Mouse (Mus musculus) kidney, postnatal 14 days (tissue): Measurements from ENCODE around the gene Ercc1.

Experiments
- DNase-seq: peaks from one replicate; pipeline ENCODE4 v3.0.0; 2022; ENCODE audit warnings: mixed read lengths

Gene Ercc1

DNA sequence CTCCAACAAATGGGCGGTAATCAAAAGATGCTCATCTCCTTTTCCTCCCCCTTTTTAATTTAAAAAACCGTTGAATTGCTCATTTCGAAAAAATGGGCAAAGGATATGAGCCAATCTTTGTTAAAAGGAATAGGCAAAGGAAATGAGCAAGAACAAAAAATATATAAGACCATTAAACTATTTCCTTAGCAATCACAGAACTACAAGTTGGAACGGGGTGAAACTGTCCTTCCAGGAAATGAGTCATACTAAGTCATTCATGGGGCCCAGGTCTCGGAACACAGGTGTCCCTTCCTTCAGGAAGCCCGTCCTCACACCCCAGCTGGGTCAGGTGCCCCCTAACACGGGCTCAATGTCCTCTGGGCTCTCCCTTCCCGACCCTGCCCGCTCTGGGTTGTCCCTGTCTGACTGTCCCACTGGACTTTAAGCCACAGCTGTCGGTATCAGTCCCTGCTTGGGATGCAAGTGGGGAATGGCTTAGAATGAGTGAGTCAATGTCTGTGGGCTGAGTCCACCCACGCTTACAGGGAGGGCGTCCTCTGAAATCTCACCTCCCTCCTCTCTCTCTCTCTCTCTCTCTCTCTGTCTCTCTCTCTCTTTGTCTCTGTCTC, at the start of gene Ercc1:
TSS of gene Ercc1 (plus strand) at position 542 of the 611 bp plus-strand sequence.
- DNase-seq: peak; percentile 23

DNA sequence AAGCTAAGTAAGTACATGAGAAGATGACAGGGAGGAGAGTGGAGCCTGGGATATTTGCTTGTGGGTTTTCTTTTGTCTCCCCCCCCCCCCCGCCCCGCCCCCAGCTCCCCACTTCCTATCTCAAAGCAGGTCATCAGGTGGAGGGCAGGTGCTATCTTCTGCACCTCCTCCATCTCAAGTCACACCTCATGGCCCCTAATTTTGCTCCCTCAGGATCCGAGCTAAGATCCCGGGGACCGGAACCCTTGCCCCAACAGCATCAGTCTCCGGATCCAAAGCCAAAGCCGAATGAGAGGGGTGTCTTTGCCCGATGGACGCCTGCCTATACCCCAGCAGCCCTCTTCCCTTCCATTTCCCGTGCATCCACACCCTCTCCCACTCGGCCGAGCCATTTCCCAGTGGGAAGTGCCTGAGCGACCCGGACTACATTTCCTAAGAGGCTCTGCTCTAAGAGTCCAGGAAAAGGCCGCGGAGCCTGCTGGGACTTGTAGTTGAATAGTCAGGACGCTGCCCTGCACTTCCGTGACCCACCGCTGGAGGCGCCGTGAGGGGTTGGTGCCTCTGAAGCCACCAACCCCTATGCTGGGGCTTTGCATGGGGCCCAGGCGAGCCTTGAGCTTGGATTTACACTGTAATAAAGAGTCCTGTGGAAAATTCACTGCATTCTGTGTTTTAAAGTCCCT, 48.9 kb upstream of the Ercc1 start:
- peak; percentile 97 for DNase-seq

DNA sequence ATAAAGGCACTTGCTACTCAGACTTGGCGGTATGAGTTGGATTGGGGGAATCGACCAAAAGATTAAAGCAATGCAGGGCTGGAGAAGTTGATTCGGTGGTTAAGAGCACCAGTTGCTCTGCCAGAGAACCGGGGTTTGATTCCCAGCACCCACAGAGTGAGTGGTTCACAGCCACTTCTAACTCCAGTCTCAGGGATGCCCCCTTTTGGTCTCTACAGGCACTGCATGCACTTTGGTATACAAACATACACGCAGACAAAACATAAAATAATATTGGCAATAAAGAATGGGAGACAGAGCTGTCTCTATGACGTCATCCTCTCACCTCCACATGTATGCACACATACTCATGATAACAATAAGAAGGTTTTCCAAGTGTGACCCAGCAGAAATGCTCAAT, 47.5 kb upstream of the Ercc1 start:
- DNase-seq: no peak

DNA sequence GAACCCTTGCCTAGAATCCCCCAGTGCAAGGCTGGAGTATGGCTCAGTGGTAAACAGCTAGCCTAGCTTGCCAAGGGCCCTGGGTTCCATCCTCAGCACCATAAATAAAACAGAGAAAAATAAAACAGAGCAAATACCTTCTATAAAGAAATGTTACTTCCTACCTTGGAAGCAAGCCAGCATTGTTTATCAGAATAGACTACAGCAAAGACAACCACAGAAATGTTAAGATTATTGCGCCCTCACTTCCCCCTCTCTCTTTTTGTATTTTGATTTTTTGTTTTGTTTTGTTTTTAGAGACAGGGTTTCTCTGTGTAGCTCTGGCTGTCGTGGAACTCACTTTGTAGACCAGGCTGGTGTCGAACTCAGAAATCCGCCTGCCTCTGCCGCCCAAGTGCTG, 46.8 kb upstream of the Ercc1 start:
- DNase-seq: no peak

DNA sequence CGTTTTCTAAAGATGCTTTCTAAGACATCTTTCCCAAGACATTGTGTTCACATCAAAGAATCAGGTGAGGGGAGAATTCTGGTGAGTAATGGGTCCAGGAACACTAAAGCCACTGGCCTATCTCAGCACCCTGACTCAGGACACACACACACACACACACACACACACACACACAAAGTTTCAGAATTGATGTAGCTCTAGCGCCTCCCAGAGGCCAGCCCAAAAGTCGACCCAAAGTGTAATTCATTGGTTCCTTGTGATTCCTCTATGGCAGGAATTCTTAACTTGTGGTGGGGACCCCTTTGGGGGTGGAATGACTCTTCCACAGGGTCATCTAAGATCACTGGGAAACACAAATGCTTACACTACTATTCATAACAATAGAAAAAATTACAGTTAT, 45.4 kb upstream of the Ercc1 start:
- peak; percentile 52 for DNase-seq

- DNase-seq: peak; percentile 85
Measured at GRCm38 (mm10) chr7:19300501-19301421, 43.8 kb upstream of the Ercc1 start.

GRCm38 (mm10) chr7:19301461-19302263, 42.9 kb upstream of the Ercc1 start:
- no peak for DNase-seq

DNA sequence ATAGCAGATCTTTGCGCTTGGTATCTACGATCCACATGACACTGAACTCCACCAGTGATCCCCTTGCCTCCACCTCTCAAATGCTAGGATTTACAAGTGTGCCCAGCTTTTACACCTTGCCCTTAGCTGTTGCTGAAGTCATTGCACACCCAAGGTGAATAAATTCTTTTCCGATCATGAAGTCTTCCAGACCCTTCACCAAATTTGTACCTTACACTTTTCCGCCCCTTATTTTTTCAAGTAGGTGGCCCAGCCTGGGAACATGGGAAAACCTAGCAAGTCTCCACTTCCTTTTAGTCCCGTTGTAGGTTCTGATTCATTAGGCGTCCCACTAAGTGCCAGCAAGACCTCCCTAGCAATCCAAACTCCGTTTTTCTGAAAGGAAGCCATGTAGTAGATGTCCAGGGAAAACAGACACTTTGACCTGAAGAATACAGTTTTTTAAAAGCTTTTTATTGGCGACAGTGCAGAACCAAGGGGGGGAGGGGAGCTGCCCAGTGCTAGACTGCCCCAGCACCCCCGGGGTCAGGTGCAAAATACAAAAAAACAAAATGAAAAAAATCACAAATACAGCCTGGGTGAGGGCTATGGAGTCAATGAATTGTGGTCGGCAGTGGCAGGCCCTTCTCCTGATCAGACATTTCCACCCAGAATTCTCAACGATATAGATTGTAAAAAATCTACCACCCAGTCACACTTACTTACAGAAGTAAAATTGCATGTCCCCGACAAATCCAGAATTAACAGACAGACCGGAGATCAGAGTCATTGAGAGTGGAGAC, 42.1 kb upstream of the Ercc1 start:
- no peak for DNase-seq

GRCm38 (mm10) chr7:19303046-19303305, 41.6 kb upstream of the Ercc1 start:
- DNase-seq: no peak

GRCm38 (mm10) chr7:19303770-19304169, 40.8 kb upstream of the Ercc1 start:
- DNase-seq: peak; percentile 74

DNA sequence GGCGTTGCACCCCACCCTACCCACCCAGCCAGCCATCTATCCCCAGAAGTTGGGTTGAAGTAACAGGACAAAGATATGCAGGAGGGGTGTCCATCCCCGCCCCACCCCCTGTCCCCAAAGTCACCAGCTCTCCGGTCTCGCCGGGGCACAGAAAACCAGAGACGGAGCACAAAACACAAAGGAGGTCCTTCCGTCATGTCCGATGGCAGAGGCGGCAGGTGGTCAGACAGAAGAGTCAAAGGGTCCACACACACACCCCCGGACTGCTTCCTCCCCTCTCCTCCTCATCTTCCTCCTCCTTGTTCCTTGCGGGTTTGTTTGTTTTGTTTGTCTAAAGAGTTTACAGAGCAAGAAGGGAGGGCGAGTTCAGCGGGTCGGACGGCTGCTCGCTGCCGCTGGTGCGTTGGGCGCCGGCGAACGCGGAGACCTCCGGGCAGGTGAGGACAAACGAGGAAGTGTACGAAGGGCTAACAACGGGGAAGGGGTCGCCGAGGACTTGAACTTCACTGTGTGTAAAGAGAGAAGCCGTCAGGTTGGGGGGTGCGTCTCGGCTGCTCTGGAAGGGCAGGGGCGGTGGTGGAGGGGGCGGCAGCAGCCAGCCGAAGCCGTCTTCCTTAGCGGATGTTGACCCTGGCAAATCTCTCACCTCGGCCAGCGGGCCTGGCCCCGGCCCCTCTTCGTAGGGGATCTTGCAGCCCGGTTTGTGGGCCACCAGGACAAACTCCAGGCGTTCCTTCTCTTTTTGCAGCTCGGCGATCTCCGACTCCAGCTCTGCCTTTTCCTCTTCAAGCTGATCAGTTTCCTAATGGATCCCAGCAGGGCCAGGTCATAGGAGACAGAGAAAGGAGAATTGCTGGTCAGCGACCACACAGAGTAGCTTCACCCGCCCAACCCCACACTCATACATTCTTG, 39.8 kb upstream of the Ercc1 start:
- DNase-seq: no peak

GRCm38 (mm10) chr7:19305413-19305735, 39.2 kb upstream of the Ercc1 start:
- DNase-seq: no peak

- no peak for DNase-seq
Measured at GRCm38 (mm10) chr7:19305796-19306765, 38.5 kb upstream of the Ercc1 start.

DNA sequence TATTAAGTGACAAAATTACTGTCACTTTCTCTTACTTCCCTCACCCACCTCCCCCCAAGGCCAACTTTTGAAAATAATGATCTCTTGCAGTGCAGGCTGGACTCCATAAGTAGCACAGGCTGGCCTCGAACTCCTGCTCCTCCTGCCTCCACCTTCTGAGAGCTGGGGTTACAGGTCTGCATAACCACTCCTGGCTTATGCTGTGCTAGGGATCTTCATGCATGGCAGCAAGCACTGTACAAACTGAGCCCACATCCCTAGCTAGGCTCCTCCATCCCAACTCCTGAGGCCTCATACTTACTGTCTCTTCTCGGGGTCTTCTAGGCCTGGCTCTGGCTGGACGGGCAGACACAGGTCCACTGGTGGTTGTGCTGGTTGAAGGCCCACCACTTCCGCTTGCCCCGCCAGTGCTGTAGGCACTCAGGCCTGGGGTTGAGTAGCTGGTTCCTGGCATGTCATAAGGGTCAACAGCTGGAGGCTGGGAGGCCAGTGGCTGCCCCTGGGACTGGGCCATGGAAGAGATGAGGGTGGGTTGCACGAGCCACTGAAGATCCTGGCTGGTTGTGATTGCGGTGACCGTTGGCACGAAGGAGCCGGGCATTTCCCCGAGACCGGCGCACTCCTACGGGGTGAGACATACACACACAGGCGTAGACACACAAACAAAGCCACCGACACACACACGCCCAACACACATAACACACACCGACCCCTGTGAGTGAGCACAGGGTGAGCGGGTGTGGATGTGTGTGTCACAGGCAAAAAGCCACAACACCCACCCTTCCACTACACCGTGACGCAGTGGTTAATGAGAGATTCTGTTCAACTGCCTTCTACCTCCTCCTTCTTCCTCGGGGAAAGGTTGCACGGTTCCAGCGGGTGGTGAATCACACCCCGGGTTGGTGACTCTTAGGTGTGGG, 37.5 kb upstream of the Ercc1 start:
- DNase-seq: no peak

GRCm38 (mm10) chr7:19307739-19308453, 36.7 kb upstream of the Ercc1 start:
- peak; percentile 86 for DNase-seq

- DNase-seq: peak; percentile 97
Measured at GRCm38 (mm10) chr7:19308454-19309277, 35.9 kb upstream of the Ercc1 start.

GRCm38 (mm10) chr7:19309278-19309883, 35.2 kb upstream of the Ercc1 start:
- no peak for DNase-seq
